Mouse (Mus musculus): ENCODE measurements around the gene D8Ertd738e.

D8Ertd738e gene

DNA sequence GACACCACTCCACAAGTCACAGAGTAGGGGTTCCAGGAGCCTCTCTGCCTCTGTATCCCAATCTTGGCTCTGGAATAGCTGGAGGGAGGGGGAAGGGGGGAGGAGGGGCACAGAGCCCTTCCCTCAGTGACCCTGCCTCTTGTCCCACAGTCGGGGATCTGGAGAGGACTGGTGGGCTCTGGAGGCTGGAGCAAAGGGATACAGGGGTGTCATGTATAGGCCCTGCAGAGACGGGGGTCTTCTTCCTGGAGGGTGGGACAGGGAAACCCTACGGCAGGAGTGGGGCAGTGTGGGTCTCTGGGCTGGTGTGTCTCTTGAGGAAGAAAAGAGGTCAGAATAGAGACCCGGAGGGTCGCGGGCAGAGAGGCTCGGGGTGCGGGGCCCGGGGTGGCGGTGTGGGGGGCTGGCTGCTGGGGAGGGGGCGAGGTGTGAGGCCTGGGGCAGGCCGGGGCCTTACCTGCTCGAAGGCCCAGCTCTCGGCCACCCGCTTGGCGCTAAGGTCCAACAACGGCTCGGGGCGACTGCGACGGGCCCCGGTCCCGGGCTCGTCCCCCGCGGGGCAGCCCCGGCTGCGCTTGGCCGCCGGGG, 13.0 kb downstream of the D8Ertd738e start:
- no peak for DNase-seq (ENCODE audit: low spot score in 2 of 2)

DNA sequence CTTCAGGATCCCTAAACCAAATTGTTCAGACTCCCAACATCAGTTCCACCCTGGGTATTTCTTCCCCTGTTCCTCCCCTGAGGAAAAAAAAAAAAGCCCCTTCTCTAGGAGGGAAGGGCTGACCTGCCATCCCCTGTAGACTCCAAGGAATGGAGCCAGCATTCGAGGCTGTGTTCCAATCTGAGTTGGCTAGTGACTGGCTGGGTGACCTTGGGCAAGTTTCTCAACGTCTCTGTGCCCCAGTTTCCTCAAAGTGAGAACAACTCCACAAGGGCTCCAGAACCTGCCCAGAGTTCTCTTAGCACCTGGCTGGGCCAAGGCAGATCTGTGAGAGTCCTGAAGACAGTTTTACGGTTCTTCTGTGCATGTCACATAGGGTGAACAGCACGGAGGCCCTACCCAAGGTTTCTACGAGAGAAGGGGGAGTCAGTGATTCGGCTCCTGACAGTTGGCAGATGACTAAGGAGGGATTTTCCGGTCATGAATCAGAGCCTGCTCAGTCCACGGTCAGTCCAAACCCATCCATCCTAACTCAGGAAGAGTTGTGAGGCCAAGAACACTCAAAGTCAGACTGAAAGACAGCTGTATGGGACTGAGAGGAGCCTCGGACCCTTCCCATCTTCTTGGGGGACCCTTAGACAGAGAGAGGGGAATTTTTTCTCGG, 13.6 kb downstream of the D8Ertd738e start:
- DNase-seq (ENCODE audit: low spot score in 2 of 2), result no peak

DNA sequence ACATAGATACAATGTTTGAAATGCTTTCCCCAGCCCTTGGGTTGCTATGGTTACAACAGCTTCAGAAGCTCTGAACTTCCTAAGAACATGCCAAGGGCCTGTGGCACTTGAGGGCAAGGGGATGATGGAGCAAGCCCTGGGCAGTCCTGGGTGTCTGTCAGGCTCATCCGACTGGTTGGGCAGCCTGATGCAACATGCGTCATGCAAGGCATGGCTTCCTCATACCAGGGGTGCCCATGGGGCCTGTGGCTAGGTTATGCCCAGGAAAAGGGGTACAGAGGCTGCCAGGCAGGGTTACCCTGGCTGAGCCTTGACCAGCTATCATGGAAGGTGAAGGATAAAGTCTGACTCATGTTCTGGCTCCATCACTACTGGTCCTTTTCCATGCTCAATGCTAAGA, 16.5 kb downstream of the D8Ertd738e start:
- peak in 1 of 2 experiments; percentile 29 for DNase-seq (ENCODE audit: low spot score in 2 of 2)

DNA sequence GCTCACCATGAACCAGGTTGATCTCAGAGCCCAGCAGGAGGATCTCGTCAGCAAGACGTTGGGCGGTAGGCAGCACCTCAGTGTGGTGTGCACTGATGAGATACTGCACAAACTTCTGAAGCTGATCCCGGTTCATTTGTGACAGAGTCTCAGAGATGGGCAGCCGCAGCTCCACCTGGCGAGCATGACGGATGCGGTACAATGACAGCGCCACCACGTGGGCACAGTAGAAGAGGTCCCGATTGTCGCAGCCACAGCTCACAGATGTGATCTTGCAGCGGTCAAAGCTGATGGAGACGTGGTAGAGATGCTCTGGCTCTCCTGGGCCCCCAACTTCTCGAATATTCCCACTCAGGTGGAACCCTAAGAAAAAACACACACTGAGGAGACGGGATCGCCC, 18.8 kb downstream of the D8Ertd738e start:
- DNase-seq (ENCODE audit: low spot score in 2 of 2), result no peak

DNA sequence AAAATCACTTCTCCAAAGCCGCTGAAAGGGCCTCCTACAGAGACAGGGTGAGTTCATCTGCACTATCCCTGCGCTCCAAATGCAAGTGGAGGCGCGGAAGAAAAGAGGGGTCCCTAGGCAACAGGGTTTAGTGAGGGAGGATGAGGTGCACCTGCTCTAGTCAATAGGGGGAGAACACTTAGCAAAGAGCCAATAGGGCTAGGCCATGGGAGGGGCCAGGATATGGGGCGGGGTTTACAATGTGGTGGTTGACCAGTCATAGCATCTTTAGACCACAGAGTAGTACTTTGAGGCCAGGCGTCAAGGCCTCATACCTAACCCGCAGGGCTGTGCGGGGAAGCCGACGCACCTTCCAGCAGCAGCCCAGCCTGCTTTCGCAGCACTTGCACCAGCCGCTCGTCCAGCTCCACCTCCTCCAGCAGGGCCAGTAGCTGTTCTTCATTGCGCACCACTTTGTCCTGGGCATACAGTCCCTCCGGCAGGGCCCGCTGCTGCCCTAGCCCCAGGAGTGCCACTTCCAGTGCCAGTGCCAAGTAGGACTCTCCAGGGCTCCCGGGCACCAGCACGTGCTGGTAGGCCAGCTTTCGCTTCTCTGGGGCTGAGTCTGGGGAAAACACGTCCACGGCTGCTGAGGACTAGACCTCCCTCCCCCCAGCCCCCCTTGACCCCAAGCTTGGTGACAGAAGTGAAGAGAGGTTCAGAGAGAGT, 26.0 kb downstream of the D8Ertd738e start:
- no peak for DNase-seq (ENCODE audit: low spot score in 2 of 2)

DNA sequence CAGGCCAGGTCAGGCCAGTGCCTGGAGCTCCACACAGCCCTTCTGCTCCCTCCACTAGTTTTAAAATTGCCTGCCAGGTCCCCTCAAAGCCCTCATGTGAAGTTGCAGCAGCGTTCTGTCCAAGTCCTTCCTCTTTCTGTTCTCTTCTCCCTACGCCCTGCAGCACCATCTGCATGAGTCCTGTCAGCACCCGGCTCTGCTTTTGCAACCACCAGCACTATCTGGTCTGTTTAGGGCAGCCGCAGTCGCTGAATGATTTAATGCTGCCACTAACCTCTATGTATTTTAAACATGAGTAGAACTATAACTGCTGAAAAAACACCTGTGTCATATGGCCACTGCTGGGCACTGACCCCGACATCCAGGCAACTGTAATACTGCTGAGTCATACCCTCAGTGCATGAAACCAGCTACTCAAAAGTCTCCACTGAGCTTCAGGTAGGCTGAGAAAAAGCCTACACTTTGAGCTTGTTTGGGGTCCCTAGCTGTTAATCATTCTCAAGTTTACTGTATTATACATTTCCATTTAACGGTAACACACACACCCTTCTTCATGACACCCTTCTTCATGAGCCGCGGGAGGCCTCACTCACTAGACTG, 26.9 kb downstream of the D8Ertd738e start:
- no peak for DNase-seq (ENCODE audit: low spot score in 2 of 2)

DNA sequence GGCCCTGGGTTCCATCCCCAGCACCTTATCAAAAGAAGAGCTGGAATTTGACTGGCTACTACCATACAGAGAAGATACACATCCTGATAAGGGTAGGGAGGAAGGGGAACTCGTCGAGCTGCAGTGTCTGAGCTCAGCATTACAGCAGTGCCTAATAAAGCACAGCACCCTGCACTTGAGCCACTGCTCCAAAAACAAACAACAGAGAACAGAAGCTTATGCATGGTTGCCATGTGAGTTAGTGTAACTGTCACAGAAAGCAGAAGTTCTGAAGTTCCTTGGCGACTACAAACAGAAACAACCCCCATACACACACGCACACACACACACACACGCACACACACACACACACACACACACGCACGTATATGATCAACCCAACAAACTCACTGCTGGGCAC, 29.4 kb downstream of the D8Ertd738e start:
- DNase-seq (ENCODE audit: low spot score in 2 of 2), result no peak

DNA sequence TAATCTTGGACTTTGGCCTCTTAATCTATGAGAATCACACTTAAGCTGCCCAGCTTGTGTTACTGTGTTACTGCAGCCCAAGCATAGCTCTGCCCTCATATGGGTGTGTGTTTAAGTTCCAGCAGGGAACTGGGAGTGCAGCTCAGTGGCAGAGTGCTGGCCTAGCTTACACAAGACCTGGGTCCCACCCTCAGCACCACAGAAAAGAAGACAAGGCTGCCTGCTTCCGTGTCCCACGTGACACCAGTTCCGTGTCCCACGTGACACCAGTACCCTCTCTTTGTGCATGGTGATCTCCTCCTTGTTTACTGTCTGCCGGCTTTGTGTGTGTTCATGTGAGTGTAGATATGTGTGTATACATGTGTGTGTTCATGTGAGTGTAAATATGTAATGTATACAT, 31.4 kb downstream of the D8Ertd738e start:
- no peak for DNase-seq (ENCODE audit: low spot score in 2 of 2)

DNA sequence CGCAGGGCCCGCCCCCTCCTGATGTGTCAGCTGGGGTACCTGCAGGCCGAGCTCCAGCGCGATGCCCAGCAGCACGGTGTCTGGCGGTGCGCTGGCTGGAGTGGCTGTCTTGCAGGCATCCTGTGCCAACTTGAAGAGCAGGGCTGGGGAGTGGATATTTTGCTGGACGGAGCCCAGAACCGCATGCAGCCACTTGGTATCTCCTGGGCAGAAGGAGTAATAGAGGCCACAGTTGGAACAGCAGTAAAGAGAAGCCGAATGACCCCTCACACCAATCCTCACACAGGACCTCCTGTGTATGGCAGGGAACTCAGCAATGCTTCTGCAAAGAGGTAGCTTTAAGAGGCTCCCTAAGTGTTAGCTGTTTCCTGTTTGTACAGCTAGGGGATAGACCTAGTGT, 32.3 kb downstream of the D8Ertd738e start:
- DNase-seq (ENCODE audit: low spot score in 2 of 2), result no peak

DNA sequence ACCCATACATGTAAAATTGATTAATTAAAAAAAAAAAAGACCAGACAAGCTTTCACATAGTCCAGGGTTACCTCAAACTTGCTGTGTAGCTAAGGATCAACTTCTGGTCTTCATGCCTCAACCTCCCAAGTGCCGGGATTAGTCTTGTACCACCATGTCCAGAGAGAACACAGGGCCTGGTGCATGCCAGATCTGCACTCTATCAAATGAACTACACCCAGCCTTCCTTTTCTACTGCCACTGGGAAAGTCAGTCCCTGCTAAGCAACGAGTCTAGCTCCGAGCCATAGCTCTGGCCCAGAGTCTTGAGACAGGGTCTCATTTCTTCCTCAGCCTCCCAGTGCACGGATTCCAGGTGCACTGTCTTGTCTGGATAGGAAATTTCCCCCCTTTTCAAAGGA, 36.2 kb downstream of the D8Ertd738e start:
- no peak for DNase-seq (ENCODE audit: low spot score in 2 of 2)

DNA sequence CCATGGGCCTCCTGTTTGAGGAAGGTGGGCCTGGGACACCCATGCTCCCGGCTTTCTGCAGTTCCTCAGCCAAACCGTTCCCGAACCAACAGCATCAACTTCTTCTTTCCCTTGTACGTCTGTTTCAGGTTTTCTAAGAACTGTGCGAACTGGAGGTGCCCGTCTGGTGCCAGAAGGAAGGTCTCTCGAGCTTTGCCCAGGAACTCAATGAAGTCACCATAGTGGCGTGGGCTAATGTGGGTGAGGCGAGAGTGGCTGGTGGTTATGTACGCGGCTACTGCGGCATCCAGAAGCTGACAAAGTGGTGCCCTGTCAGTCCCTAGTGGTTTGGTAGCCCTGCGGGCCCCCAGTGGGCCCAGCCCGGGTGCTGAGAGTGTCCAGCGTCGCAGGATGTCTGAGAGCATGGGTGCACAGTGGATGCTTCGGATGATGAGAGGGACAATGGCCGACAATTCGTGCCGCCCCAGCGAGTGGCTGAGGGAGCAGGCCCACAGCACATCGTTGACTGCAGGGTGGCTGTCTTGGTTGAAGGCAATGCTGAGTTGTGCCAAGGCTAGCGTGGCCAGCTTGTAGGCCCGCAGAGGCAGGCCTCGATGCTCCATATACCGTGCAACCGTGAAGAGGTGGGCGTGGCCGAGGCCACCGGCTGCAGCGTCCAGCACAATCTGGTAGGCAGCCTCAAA, 37.5 kb downstream of the D8Ertd738e start:
- no peak for DNase-seq (ENCODE audit: low spot score in 2 of 2)

DNA sequence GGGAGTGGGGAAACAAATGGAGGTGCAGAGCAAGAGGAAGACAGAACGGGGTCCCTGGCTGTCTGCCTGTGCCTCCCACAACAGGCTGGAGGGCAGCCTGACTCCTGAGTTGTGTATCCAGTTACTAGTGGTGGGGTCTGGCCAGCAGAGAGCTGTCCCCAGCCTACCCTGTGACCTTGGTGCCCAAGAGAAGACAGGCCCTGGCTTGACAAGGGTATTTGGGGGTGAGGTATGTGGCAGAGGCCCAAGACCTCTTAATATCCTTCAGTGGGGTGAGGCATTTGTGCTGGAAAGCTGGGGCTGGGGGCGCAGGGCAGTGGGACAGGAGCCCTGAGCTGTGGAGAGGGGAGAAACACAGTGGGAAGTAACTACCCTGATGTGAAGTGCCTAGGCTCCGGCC, 38.3 kb downstream of the D8Ertd738e start:
- no peak for DNase-seq (ENCODE audit: low spot score in 2 of 2)

DNA sequence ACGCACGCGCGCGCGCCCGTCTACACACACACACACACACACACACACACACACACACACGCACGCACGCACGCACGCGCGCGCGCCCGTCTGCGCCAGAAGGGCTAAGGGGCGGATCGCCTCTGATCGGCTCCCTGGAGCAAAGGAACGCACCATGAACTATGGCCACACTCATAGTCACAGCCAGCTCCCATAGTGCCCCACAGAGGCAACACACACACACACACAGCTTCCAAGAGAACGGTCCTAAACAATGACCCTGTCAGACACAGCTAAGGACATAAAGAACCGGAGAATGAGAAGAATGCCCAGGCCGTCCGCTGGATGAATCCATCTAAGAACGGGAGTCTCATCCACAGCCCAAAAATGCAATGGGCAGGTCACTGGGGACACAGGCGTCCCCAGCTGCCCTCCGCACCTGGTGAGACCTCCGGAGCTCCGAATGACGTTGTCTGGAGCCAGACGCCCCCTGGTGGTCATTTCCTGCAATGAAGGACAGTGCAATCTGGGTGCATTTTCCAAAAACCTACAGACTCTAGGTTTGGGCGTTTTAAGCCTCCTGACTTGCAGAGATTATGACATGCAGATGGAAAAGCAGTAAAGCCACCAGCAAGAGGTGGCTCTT, 39.2 kb downstream of the D8Ertd738e start:
- DNase-seq (ENCODE audit: low spot score in 2 of 2), result peak in 1 of 2 experiments; percentile 79

DNA sequence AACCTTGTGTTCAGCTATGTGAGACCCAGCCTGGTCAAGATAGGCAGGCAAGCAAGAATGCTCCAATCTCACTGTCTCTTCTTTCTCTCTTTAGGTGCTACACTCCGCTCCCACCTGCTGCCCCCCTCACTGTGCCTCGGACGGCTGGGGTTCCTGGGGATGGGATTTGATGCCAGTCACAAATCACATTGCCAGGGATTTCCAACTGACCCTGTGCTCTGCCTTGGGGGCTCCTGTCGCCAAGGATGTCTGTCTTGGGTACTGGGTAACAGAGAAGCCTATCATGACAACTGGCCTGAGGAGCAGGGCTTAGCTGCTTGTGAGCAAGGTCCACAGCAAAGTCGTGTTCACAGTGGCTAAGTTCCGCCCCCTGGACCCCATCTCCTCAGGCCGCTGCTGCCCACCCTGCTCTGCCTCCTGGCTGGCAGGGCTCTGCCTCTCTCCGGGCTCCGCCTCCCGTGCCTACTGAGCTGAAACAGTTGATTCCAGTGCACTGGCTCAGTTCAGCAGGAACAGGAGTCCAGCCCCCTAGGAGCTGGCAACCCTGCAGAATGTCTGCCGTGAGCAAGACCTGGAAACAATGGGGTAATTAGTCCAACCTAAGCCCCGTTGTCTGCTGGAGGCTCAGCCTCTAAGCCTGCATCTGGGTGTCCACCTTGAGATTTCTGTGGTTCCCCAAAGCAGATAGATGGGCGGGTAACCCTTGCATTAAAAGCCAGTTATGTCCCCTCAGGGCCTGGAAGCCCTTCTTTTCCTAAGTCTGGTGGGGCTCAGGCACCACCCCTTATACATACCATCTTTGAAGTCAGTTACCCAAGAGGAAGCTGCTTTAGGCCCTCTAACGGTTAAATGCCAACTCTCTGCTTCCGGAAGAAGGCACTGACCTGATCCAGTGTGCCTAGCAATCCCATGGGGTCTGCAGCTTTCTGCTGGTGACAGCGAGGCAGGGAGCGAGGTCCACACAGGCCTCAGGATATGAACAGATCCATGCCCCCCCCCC, 40.8 kb downstream of the D8Ertd738e start:
- DNase-seq (ENCODE audit: low spot score in 2 of 2), result no peak

DNA sequence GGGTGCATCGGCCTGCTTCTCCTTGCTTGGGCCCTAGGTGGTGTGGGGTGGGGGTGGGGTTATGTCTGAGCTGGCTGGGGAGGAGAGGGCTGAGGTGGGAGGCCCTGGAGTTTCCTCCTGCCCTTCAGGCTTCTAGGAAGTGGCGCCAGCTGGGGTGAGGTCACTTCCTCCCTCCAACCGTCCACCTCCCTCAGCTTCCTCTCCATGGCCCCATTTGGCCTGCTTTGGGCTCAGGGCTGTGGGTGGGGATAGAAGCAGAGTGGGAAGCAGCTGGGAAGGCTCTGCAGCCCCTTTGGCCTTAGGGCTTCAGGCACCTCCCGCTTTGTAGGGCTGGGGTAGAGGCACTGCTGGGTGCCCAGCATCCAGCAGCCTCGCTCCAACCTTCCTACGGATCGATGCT, 41.7 kb downstream of the D8Ertd738e start:
- no peak for DNase-seq (ENCODE audit: low spot score in 2 of 2)

DNA sequence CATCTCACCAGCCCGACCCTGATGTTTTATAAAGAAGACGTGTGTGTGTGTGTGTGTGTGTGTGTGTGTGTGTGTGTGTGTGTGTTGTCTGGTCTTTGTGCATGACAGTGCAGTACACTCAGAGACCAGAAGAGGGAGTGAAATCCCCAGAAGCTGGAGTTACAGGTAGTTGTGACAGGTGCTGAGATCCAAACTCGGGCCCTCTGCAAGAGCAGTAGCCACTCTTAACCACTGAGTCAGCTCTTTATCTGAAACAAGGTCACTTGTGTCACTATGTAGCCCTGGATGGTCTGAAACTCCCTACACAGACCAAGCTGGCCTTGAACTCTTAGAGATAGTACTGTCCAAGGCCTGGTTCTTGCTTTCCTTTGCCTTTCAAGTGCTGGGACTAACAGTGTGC, 42.9 kb downstream of the D8Ertd738e start:
- no peak for DNase-seq (ENCODE audit: low spot score in 2 of 2)

DNA sequence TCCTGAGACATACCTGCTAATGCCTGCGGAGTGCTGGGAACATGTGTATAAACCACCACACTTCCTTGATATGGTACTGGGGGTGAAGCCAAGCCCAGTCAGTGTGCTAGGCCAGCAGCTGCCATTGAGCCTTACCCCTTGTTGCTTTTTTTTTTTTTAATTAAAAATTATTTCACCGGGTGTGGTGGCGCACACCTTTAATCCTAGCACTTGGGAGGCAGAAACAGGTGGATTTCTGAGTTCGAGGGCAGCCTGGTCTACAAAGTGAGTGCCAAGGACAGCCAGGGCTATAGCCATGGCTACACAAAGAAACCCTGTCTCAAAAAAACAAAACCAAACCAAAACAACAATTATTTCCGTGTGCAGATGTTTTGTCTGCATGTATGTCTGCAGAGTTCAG, 44.4 kb downstream of the D8Ertd738e start:
- no peak for DNase-seq (ENCODE audit: low spot score in 2 of 2)

DNA sequence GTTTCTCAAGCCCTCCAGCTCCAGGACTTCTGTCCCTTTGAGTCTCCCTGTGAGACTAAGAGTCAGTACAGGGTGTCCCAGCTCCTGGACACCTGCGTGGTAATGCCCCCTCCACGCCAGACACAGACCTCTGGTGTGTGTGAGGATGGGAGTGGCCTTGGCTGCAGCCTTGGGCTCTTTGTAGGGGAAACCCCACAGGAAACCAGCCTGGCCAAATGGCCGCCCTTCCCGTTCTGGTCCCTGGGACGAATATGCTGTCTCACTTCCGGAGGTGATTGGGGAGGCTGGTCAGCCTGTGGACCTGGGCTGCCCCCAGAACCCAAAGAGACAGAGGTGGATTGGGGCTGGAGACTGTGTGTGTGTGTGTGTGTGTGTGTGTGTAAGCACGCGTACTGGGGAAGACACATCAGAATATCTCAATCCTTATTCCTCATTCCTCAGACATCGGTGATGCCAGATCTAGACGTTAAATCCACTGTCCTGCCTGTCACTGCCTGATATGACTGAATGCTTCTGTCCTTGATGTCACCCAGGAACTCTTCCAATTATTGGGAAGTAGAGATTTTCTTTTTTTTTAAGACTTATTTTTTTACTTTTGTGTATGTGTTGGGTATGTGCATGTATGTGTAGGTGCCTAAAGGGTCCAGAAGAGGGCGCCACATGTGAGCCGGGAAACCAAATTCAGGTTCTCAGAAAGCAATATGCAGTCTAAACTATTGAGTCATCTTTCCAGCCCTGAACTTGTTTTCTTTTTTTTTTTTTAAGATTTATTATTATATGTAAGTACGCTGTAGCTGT, 45.3 kb downstream of the D8Ertd738e start:
- peak in 1 of 2 experiments; percentile 60 for DNase-seq (ENCODE audit: low spot score in 2 of 2)
